Mouse (Mus musculus): ENCODE measurements around the gene Rph3al. TPM values are rescaled to one million over a fixed set of nuclear protein-coding genes. Genes with fewer than 3 reads are reported as not detected.

The Rph3al gene
- total and polyA plus RNA-seq, 2 experiments from 2014 or later, result 3.0 to 4.0 TPM

DNA sequence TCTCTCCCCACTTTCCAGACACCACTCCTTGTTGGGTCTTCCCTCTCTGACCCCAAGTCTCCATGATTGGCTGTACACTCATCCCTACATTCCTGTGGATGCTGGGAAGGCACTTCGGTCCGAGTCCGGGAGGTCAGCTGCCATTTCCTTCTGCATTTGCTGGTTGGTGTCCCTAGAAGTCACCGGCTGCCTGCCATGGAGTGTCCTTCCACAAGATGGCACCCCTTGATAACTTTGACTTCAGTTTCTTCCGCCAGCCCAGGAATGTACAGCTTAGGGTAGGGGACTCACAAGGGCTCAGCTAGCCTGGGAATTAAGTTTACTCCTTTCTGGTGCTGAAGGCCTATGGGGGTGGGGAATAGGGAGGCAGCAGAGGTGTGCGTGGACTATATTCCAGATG is 156.3 kb downstream of the Rph3al start:
- Histone ChIP-seq H3K9ac (replicated peaks; ENCODE audit: low read length, poor library complexity, severe bottlenecking) (no peak overlapping the region), H3K27ac (ENCODE audit: low read depth, low read length) (no peak overlapping the region), H3K36me3 (ENCODE audit: insufficient read depth, low read length) (peaks cover 17% of the 10 kb centered on the region), H3K4me1 (ENCODE audit: insufficient read depth, low read length) (no peaks in the 10 kb centered on the region), H3K9me3 (ENCODE audit: low read length) (no peaks in the 10 kb centered on the region), H3K4me3 (ENCODE audit: low read depth, low read length) (no peak overlapping the region), H3K27me3 (ENCODE audit: insufficient read depth, low read length) (no peaks in the 10 kb centered on the region), H3K4me2 (ENCODE audit: low read depth, low read length, poor library complexity, severe bottlenecking) (no peak overlapping the region)
- TF ChIP-seq CTCF (IDR thresholded peaks at IDR 0.05), result peak; percentile 97
- DNase-seq (ENCODE audit: low spot score) (peak; percentile 84), ATAC-seq (ENCODE audit: low FRiP score) (peak; percentile 56; the same call in 1 of the 2 replicates)
- WGBS, result 17% methylated on average over 6 of the region's 6 CpGs

Other genes with a start within 250 kb of the Rph3al start
- gene Ywhae, start 205.6 kb downstream of the Rph3al start, total RNA-seq (2014; rRNA removed), result 341 and 436 TPM in 2 replicates
- gene Ywhae, start 205.6 kb downstream of the Rph3al start, polyA plus RNA-seq (2015; fragmentation: Nextera tagmentation; extraction: Ambion mirVana), result 1,643 and 1,657 TPM in 2 replicates
- gene Doc2b, start 142.4 kb downstream of the Rph3al start, total RNA-seq (2014; rRNA removed), result 23.0 and 27.7 TPM in 2 replicates
- 6.9 and 8.0 TPM in 2 replicates for gene Doc2b, start 142.4 kb downstream of the Rph3al start, polyA plus RNA-seq (2015; fragmentation: Nextera tagmentation; extraction: Ambion mirVana)
- gene 1700016K19Rik, start 61.5 kb upstream of the Rph3al start, total RNA-seq (2014; rRNA removed), result 5.5 and 11.3 TPM in 2 replicates
- gene 1700016K19Rik, start 61.5 kb upstream of the Rph3al start, polyA plus RNA-seq (2015; fragmentation: Nextera tagmentation; extraction: Ambion mirVana), result 8.6 and 8.8 TPM in 2 replicates
- gene Rflnb, start 89.4 kb upstream of the Rph3al start, total RNA-seq (2014; rRNA removed), result 16.7 and 17.7 TPM in 2 replicates
- gene Rflnb, start 89.4 kb upstream of the Rph3al start, polyA plus RNA-seq (2015; fragmentation: Nextera tagmentation; extraction: Ambion mirVana), result 15.2 and 16.3 TPM in 2 replicates
- 40.3 and 46.1 TPM in 2 replicates for gene Vps53, start 241.2 kb upstream of the Rph3al start, total RNA-seq (2014; rRNA removed)
- gene Vps53, start 241.2 kb upstream of the Rph3al start, polyA plus RNA-seq (2015; fragmentation: Nextera tagmentation; extraction: Ambion mirVana), result 63.5 and 64.0 TPM in 2 replicates
- gene Fam57a, start 241.2 kb upstream of the Rph3al start, total RNA-seq (2014; rRNA removed), result 24.6 and 29.4 TPM in 2 replicates
- 17.6 and 19.6 TPM in 2 replicates for gene Fam57a, start 241.2 kb upstream of the Rph3al start, polyA plus RNA-seq (2015; fragmentation: Nextera tagmentation; extraction: Ambion mirVana)

All from midbrain, postnatal 0 days (tissue).